Mouse (Mus musculus): ENCODE data around the gene Grin2b. TPM values are rescaled to one million over a fixed set of nuclear protein-coding genes. Genes with fewer than 3 reads are reported as not detected.

Gene Grin2b
- polyA plus RNA-seq, 1 experiment from 2014 or later, result 22.3 TPM

- 98% methylated on average over 3 of the region's 3 CpGs for WGBS
- no peak overlapping the region for H3K4me3 ChIP-seq (ENCODE audit: low read depth, low read length)
- ATAC-seq, result no peak
Observed at GRCm38 (mm10) chr6:136117390-136117789, 55.9 kb downstream of the Grin2b start.

GRCm38 (mm10) chr6:136113639-136114410 is 59.5 kb downstream of the Grin2b start:
- 38% methylated on average over 6 of the region's 6 CpGs for WGBS
- Histone ChIP-seq H3K9ac (ENCODE audit: low read length) (no peak overlapping the region), H3K4me1 (ENCODE audit: control insufficient read depth, insufficient read depth, low read length) (peaks cover 11% of the 10 kb centered on the region), H3K36me3 (ENCODE audit: control insufficient read depth, insufficient read depth, low read length) (no peaks in the 10 kb centered on the region), H3K4me2 (ENCODE audit: low read length) (no peak overlapping the region), H3K9me3 (replicated peaks; ENCODE audit: control insufficient read depth, low read length) (no peaks in the 10 kb centered on the region), H3K4me3 (ENCODE audit: low read depth, low read length) (no peak overlapping the region), H3K27ac (ENCODE audit: low read depth, low read length) (no peak overlapping the region), H3K27me3 (replicated peaks; ENCODE audit: control insufficient read depth, insufficient read depth, low read length) (no peaks in the 10 kb centered on the region)
- ATAC-seq (no peak), DNase-seq (ENCODE audit: low spot score) (no peak)

More at GRCm38 (mm10) chr6:136117390-136117789, 55.9 kb downstream of the Grin2b start:
- H3K27me3 ChIP-seq (replicated peaks; ENCODE audit: control insufficient read depth, insufficient read depth, low read length), result no peaks in the 10 kb centered on the region
- H3K4me1 ChIP-seq (ENCODE audit: control insufficient read depth, insufficient read depth, low read length), result peaks cover 4% of the 10 kb centered on the region; the same call in 1 of the 2 replicates
- H3K36me3 ChIP-seq (ENCODE audit: control insufficient read depth, insufficient read depth, low read length), result no peaks in the 10 kb centered on the region
- no peak overlapping the region for H3K27ac ChIP-seq (ENCODE audit: low read depth, low read length)
- no peak overlapping the region for H3K9ac ChIP-seq (ENCODE audit: low read length)
- no peaks in the 10 kb centered on the region for H3K9me3 ChIP-seq (replicated peaks; ENCODE audit: control insufficient read depth, low read length)
- no peak for DNase-seq (ENCODE audit: low spot score)
- H3K4me2 ChIP-seq (ENCODE audit: low read length), result no peak overlapping the region

GRCm38 (mm10) chr6:136109172-136109571 is 64.1 kb downstream of the Grin2b start:
- Histone ChIP-seq H3K36me3 (ENCODE audit: control insufficient read depth, insufficient read depth, low read length) (no peaks in the 10 kb centered on the region), H3K4me1 (ENCODE audit: control insufficient read depth, insufficient read depth, low read length) (peaks cover 11% of the 10 kb centered on the region), H3K9me3 (replicated peaks; ENCODE audit: control insufficient read depth, low read length) (no peaks in the 10 kb centered on the region), H3K4me2 (ENCODE audit: low read length) (no peak overlapping the region), H3K9ac (ENCODE audit: low read length) (no peak overlapping the region), H3K27me3 (replicated peaks; ENCODE audit: control insufficient read depth, insufficient read depth, low read length) (no peaks in the 10 kb centered on the region), H3K4me3 (ENCODE audit: low read depth, low read length) (no peak overlapping the region), H3K27ac (ENCODE audit: low read depth, low read length) (no peak overlapping the region)
- ATAC-seq (peak; percentile 65; the same call in 1 of the 2 replicates), DNase-seq (ENCODE audit: low spot score) (peak; percentile 72)
- WGBS, result 30% methylated on average over 6 of the region's 6 CpGs

- Histone ChIP-seq H3K9me3 (replicated peaks; ENCODE audit: control insufficient read depth, low read length) (no peaks in the 10 kb centered on the region), H3K36me3 (ENCODE audit: control insufficient read depth, insufficient read depth, low read length) (no peaks in the 10 kb centered on the region), H3K4me2 (ENCODE audit: low read length) (no peak overlapping the region), H3K27me3 (replicated peaks; ENCODE audit: control insufficient read depth, insufficient read depth, low read length) (no peaks in the 10 kb centered on the region), H3K4me3 (ENCODE audit: low read depth, low read length) (no peak overlapping the region), H3K9ac (ENCODE audit: low read length) (no peak overlapping the region), H3K4me1 (ENCODE audit: control insufficient read depth, insufficient read depth, low read length) (peaks cover 9% of the 10 kb centered on the region), H3K27ac (ENCODE audit: low read depth, low read length) (no peak overlapping the region)
- DNase-seq (ENCODE audit: low spot score) (peak; percentile 57), ATAC-seq (0 out of 2 replicates have a peak, but pooled peaks have one; percentile 32)
- 47% methylated on average over 3 of the region's 3 CpGs for WGBS
Observed at GRCm38 (mm10) chr6:136108466-136108865, 64.8 kb downstream of the Grin2b start.

GRCm38 (mm10) chr6:136105221-136105620 is 68.1 kb downstream of the Grin2b start:
- ATAC-seq, result no peak
- WGBS, result 67% methylated on average over 2 of the region's 2 CpGs

GRCm38 (mm10) chr6:136100241-136100640 is 73.1 kb downstream of the Grin2b start:
- no peak overlapping the region for H3K4me2 ChIP-seq (ENCODE audit: low read length)
- no peak overlapping the region for H3K27ac ChIP-seq (ENCODE audit: low read depth, low read length)
- 66% methylated on average over 5 of the region's 5 CpGs for WGBS
- no peak for DNase-seq (ENCODE audit: low spot score)
- H3K4me3 ChIP-seq (ENCODE audit: low read depth, low read length), result no peak overlapping the region
- H3K9ac ChIP-seq (ENCODE audit: low read length), result no peak overlapping the region
- no peaks in the 10 kb centered on the region for H3K27me3 ChIP-seq (replicated peaks; ENCODE audit: control insufficient read depth, insufficient read depth, low read length)
- no peaks in the 10 kb centered on the region for H3K36me3 ChIP-seq (ENCODE audit: control insufficient read depth, insufficient read depth, low read length)
- ATAC-seq, result no peak
- no peaks in the 10 kb centered on the region for H3K9me3 ChIP-seq (replicated peaks; ENCODE audit: control insufficient read depth, low read length)
- no peaks in the 10 kb centered on the region for H3K4me1 ChIP-seq (ENCODE audit: control insufficient read depth, insufficient read depth, low read length)

More at GRCm38 (mm10) chr6:136105221-136105620, 68.1 kb downstream of the Grin2b start:
- Histone ChIP-seq H3K4me3 (ENCODE audit: low read depth, low read length) (no peak overlapping the region), H3K4me2 (ENCODE audit: low read length) (no peak overlapping the region), H3K9me3 (replicated peaks; ENCODE audit: control insufficient read depth, low read length) (no peaks in the 10 kb centered on the region), H3K36me3 (ENCODE audit: control insufficient read depth, insufficient read depth, low read length) (no peaks in the 10 kb centered on the region), H3K9ac (ENCODE audit: low read length) (no peak overlapping the region), H3K27me3 (replicated peaks; ENCODE audit: control insufficient read depth, insufficient read depth, low read length) (no peaks in the 10 kb centered on the region), H3K27ac (ENCODE audit: low read depth, low read length) (no peak overlapping the region), H3K4me1 (ENCODE audit: control insufficient read depth, insufficient read depth, low read length) (peaks cover 7% of the 10 kb centered on the region; the same call in 1 of the 2 replicates)
- DNase-seq (ENCODE audit: low spot score), result no peak

GRCm38 (mm10) chr6:136096269-136096668 is 77.0 kb downstream of the Grin2b start:
- no peak for ATAC-seq

GRCm38 (mm10) chr6:136079991-136080734 is 93.1 kb downstream of the Grin2b start:
- H3K4me3 ChIP-seq (ENCODE audit: low read depth, low read length), result no peak overlapping the region
- no peak overlapping the region for H3K4me2 ChIP-seq (ENCODE audit: low read length)
- H3K36me3 ChIP-seq (ENCODE audit: control insufficient read depth, insufficient read depth, low read length), result no peaks in the 10 kb centered on the region
- no peak overlapping the region for H3K27ac ChIP-seq (ENCODE audit: low read depth, low read length)
- no peaks in the 10 kb centered on the region for H3K27me3 ChIP-seq (replicated peaks; ENCODE audit: control insufficient read depth, insufficient read depth, low read length)
- H3K4me1 ChIP-seq (ENCODE audit: control insufficient read depth, insufficient read depth, low read length), result no peaks in the 10 kb centered on the region
- H3K9me3 ChIP-seq (replicated peaks; ENCODE audit: control insufficient read depth, low read length), result no peaks in the 10 kb centered on the region
- no peak overlapping the region for H3K9ac ChIP-seq (ENCODE audit: low read length)
- DNase-seq (ENCODE audit: low spot score) (peak; percentile 4), ATAC-seq (no peak)
- whole genome bisulfite sequencing, result 70% methylated on average over 17 of the region's 17 CpGs

More at GRCm38 (mm10) chr6:136096269-136096668, 77.0 kb downstream of the Grin2b start:
- Histone ChIP-seq H3K9ac (ENCODE audit: low read length) (no peak overlapping the region), H3K9me3 (replicated peaks; ENCODE audit: control insufficient read depth, low read length) (no peaks in the 10 kb centered on the region), H3K27me3 (replicated peaks; ENCODE audit: control insufficient read depth, insufficient read depth, low read length) (no peaks in the 10 kb centered on the region), H3K4me3 (ENCODE audit: low read depth, low read length) (no peak overlapping the region), H3K4me2 (ENCODE audit: low read length) (no peak overlapping the region), H3K27ac (ENCODE audit: low read depth, low read length) (no peak overlapping the region), H3K4me1 (ENCODE audit: control insufficient read depth, insufficient read depth, low read length) (no peaks in the 10 kb centered on the region), H3K36me3 (ENCODE audit: control insufficient read depth, insufficient read depth, low read length) (no peaks in the 10 kb centered on the region)
- peak; percentile 14 for DNase-seq (ENCODE audit: low spot score)
- 28% methylated on average over 1 of the region's 1 CpGs for WGBS

Data from forebrain, embryonic 14.5 days (tissue).